Mouse (Mus musculus) kidney, postnatal 14 days (tissue): Measurements from ENCODE around the gene Gcnt1.

Source experiments
- DNase-seq: peaks from one replicate; pipeline ENCODE4 v3.0.0; 2022; ENCODE audit warnings: mixed read lengths

Gene Gcnt1

GRCm38 (mm10) chr19:17372701-17373100 is at the start of gene Gcnt1:
TSS of gene Gcnt1 (minus strand) at chr19:17372844.
- peak; percentile 54 for DNase-seq

GRCm38 (mm10) chr19:17417855-17418254 is 45.2 kb upstream of the Gcnt1 start:
- no peak for DNase-seq

GRCm38 (mm10) chr19:17412915-17413459 is 40.3 kb upstream of the Gcnt1 start:
- no peak for DNase-seq

GRCm38 (mm10) chr19:17410465-17411065 is 37.9 kb upstream of the Gcnt1 start:
- no peak for DNase-seq

GRCm38 (mm10) chr19:17409351-17409750 is 36.7 kb upstream of the Gcnt1 start:
- no peak for DNase-seq

GRCm38 (mm10) chr19:17408591-17408990 is 35.9 kb upstream of the Gcnt1 start:
- DNase-seq = no peak

GRCm38 (mm10) chr19:17406823-17407222 is 34.2 kb upstream of the Gcnt1 start:
- DNase-seq = no peak

- DNase-seq = no peak
These were observed 30.5 kb upstream of the Gcnt1 start for GRCm38 (mm10) chr19:17403175-17403574.

- DNase-seq = no peak
These were observed 27.9 kb upstream of the Gcnt1 start for GRCm38 (mm10) chr19:17400571-17400970.

GRCm38 (mm10) chr19:17399965-17400364 is 27.3 kb upstream of the Gcnt1 start:
- no peak for DNase-seq

- no peak for DNase-seq
These were observed 25.3 kb upstream of the Gcnt1 start for GRCm38 (mm10) chr19:17397922-17398321.

- DNase-seq = no peak
These were observed 24.2 kb upstream of the Gcnt1 start for GRCm38 (mm10) chr19:17396802-17397201.

GRCm38 (mm10) chr19:17393841-17394591 is 21.4 kb upstream of the Gcnt1 start, which contains the start of gene Rfk:
TSS of gene Rfk (plus strand) at chr19:17394043.
- peak; percentile 97 for DNase-seq

GRCm38 (mm10) chr19:17392866-17393265 is 20.2 kb upstream of the Gcnt1 start:
- no peak for DNase-seq

GRCm38 (mm10) chr19:17388404-17388803 is 15.8 kb upstream of the Gcnt1 start:
- no peak for DNase-seq

GRCm38 (mm10) chr19:17386424-17386823 is 13.8 kb upstream of the Gcnt1 start:
- no peak for DNase-seq

- no peak for DNase-seq
These were observed 12.8 kb upstream of the Gcnt1 start for GRCm38 (mm10) chr19:17385426-17385825.

- DNase-seq = no peak
These were observed 12.4 kb upstream of the Gcnt1 start for GRCm38 (mm10) chr19:17385022-17385421.

GRCm38 (mm10) chr19:17382807-17383397 is 10.3 kb upstream of the Gcnt1 start:
- no peak for DNase-seq

- DNase-seq = no peak
These were observed 7.9 kb upstream of the Gcnt1 start for GRCm38 (mm10) chr19:17380549-17380948.

- no peak for DNase-seq
These were observed 6.2 kb upstream of the Gcnt1 start for GRCm38 (mm10) chr19:17378845-17379244.

- DNase-seq = no peak
These were observed 3.1 kb downstream of the Gcnt1 start for GRCm38 (mm10) chr19:17369581-17369980.

- DNase-seq = no peak
These were observed 4.1 kb downstream of the Gcnt1 start for GRCm38 (mm10) chr19:17368557-17368956.
